Mouse (Mus musculus) CD8-positive naive resting alpha-beta T cell, adult 2 months (primary cell): ENCODE measurements around the gene Gm5751.
"Not testable (repeated sequence)": the region's sequence is repeated elsewhere in the genome, so short reads cannot be mapped to it uniquely, and the experiment has no call there.

ENCODE experiments used
- DNase-seq, 2 experiments: peaks; one replicate each; pipeline ENCODE4 v3.0.0; 2022; ENCODE audit warnings: low read depth in 2 of 2, low spot score in 2 of 2

The Gm5751 gene

GRCm38 (mm10) chrX:8873953-8874352 lies at the start of gene Gm5751:
TSS of gene Gm5751 (plus strand) at chrX:8874253.
- not testable (repeated sequence) for DNase-seq

- DNase-seq, result no peak
These were observed 42.0 kb upstream of the Gm5751 start for GRCm38 (mm10) chrX:8832043-8832442.

- no peak for DNase-seq
These were observed 30.4 kb upstream of the Gm5751 start, which contains the start of gene Gm6592 for GRCm38 (mm10) chrX:8843694-8844093. TSS of gene Gm6592 (plus strand) at chrX:8843994.

DNA sequence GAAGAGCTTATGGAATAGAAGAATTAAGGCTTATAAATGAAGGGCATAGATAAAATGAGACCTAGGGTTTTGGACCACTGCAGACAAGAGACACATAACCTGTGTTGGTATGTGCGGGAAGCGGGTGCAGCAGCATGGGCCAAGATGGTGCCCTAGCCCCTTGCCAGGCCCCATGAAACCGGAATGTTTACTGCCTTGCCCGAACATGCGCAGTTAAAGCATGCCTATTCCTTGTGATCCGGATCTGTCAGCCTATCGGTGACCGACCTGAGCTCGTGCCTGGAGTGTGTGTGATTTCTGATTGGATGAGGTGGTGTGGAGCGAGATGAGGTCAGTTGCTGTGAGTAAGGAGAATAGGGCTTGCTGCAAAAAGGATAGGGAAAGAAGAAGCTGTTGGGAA lies 21.6 kb upstream of the Gm5751 start:
- no peak for DNase-seq

DNA sequence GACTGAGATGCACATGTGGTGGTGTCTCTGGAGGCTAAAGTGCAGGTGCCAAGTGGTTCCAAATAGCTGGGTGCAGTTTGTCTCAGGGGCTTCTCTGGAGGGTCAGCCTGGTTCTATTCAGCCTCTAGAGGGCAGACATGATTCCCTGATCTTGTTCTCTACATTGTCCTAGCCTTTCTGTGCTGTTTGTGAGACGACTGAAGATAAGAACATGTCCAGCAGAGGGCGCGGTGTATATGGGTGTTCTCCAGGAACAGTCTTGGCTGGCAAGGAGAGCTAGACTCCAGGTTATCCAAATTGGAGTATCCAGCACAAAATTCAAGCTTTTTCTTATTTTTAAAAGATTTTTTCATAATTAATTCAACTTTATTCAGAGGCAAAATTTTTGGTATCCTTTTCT lies 9.7 kb upstream of the Gm5751 start:
- peak; percentile 38 to 41 for DNase-seq

GRCm38 (mm10) chrX:8884336-8884735 lies 10.3 kb downstream of the Gm5751 start:
- no peak for DNase-seq

- no peak for DNase-seq
These were observed 17.9 kb downstream of the Gm5751 start for GRCm38 (mm10) chrX:8891975-8892342.

- DNase-seq, result peak; percentile 27 to 32
These were observed 18.5 kb downstream of the Gm5751 start, which contains the start of gene B630019K06Rik for GRCm38 (mm10) chrX:8892343-8893155. TSS of gene B630019K06Rik (plus strand) at chrX:8892382.

GRCm38 (mm10) chrX:8893182-8893651 lies 19.2 kb downstream of the Gm5751 start:
- DNase-seq, result peak in 1 of 2 experiments; percentile 1

GRCm38 (mm10) chrX:8900823-8901222 lies 26.8 kb downstream of the Gm5751 start:
- no peak for DNase-seq

- DNase-seq, result no peak
These were observed 27.9 kb downstream of the Gm5751 start for GRCm38 (mm10) chrX:8901906-8902472.

DNA sequence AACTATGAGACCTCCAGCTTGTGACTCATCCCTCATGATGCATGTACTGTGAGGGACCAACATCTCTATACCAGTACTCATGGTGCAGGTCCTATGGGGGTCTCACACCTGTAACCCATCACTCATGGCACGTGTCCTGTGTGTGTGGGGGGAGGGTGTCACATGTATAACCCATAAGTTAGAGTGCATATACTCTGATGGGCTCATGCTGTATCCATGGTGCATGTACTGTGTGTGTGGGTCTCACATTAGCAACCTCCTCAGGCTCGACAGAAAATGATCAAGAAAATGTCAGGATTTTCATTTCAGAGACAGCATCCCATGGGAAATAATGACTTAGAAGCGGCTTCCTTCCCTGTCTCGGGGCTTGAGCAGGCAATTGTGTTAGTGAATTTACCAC lies 47.0 kb downstream of the Gm5751 start:
- DNase-seq, result no peak

DNA sequence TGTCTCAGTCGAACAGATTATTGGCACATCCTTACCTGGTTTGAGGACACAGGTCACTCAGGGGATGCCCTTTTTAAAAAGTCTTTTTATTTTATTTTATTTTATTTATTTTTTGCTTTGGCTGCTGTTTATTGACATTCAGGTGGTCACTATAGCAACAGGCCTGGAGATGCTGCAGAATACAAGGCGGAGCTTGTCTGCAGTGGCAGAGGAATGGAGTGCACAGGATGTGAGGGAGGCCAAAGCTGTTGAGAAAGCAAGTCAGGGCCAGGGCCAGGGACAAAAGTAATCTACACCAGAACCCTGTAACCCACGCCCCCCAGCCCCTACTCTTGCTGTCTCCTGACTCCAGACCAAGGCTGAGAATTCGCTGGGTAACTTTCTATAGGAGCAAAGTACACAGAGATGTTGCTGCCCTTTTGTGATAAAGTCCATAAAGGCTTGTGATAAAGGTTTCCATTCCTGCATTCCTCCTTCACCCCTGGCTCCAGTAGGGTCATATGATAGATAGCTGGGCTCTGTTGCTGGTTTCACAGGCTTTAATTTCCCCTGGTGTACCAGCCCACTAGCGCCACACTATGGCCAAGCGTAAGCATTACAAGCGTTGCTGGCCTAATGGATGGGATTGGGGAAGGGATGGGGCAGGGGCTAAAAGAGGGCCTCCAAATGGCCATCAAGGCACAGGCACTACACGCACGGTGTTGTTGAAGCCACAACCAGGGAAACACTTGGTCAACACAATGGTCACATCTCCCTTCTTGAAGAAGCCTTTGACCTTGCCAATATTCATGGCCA lies 48.0 kb downstream of the Gm5751 start:
- no peak for DNase-seq

DNA sequence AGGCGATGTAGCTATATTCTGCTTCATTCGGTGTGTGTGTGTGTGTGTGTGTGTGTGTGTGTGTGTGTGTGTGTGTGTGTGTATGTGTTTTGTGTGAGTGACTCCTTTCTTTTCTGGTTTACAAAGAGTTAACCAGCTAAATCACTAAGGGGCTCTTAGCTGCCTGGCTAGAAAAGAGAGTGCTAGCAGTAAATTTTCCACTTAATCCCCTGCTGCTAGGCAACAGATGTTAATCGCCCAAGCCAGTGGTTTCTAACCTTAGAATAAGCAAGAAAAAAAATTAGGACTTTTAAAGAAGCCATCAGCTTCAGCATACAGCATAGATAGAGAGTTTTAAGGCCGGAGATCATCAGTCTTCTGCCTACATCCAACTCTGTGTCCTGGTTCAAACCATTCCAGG lies 53.3 kb downstream of the Gm5751 start:
- DNase-seq, result no peak
